Mouse (Mus musculus): Measurements from ENCODE around the gene Gstp3. TPM values are rescaled to one million over a fixed set of nuclear protein-coding genes. Genes with fewer than 3 reads are reported as not detected.
"Not testable (repeated sequence)": the region's sequence is repeated elsewhere in the genome, so short reads cannot be mapped to it uniquely, and the experiment has no call there.

The Gstp3 gene
- polyA plus RNA-seq, 1 experiment from 2014 or later, result 0.32 TPM

DNA sequence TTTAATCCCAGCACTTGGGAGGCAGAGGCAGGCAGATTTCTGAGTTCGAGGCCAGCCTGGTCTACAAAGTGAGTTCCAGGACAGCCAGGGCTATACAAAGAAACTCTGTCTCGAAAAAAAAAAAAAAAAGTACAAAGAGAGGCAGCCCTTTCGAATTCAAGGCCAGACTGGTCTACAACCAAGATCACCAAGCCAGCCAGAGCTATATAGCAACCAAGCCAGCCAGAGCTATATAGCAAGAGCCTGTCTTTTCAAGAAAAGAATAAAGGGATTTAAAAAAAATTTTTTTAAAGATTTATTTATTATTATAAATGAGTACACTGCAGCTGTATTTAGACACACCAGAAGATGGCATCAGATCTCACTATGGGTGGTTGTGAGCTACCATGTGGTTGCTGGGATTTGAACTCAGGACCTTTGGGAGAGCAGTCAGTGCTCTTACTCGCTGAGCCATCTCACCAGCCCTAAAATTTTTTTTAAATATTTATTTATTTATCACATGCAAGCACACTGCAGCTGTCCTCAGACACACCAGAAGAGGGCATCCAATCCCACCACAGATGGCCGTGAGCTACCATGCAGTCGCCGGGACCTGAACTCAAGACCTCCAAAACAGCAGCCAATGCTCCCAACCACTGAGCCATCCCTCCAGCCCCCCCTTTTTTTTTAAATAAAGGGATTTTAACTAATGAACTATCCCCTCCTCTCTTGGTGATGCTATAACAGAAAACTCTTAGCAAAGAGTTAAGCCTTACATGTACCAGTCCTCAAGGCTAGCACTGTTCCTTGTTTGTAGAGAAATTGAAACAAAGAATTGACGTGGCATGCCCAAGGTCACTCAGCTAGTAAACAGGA, 902 bp upstream of the Gstp3 start:
- WGBS, result 88% methylated on average over 8 of the region's 8 CpGs

GRCm38 (mm10) chr19:4058581-4058980, 788 bp downstream of the Gstp3 start:
- no peak for ATAC-seq (ENCODE audit: insufficient number of reproducible peaks, insufficient read depth, low FRiP score, low TSS enrichment, low read depth)
- no peaks in the 10 kb centered on the region for H3K4me1 ChIP-seq
- WGBS, result 93% methylated on average over 5 of the region's 5 CpGs
- no peak overlapping the region for H3K4me3 ChIP-seq
- H3K9me3 ChIP-seq, result no peaks in the 10 kb centered on the region
- H3K27ac ChIP-seq, result no peak overlapping the region
- H3K4me2 ChIP-seq, result no peak overlapping the region
- H3K36me3 ChIP-seq, result no peaks in the 10 kb centered on the region
- H3K27me3 ChIP-seq, result no peaks in the 10 kb centered on the region
- H3K9ac ChIP-seq, result no peak overlapping the region

More for the DNA sequence above, 902 bp upstream of the Gstp3 start:
- H3K4me3 ChIP-seq; H3K4me1 ChIP-seq; H3K4me2 ChIP-seq; H3K27ac ChIP-seq; H3K36me3 ChIP-seq; ATAC-seq (ENCODE audit: insufficient number of reproducible peaks, insufficient read depth, low FRiP score, low TSS enrichment, low read depth); H3K27me3 ChIP-seq; H3K9ac ChIP-seq; H3K9me3 ChIP-seq: not testable (repeated sequence)

DNA sequence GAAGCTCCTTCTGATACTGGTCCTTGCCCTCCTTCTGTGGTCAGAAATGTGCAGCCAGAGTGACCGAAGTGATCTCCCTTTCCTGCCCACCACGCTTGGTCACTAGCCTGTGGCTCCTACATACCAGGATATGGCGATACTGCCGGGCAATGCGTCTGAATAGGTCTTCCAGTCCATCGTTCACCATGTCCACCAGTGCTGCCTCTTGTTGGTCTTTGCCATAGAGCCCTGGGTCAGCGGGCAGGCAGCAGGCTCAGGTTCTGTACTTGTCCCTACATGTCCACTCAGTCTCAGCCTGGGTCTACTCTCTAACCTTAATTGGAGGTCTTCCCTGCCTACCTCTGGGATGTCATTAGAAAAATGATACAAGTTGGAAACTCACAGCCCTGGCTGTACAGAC, 1.4 kb downstream of the Gstp3 start:
- Histone ChIP-seq H3K9me3 (no peaks in the 10 kb centered on the region), H3K4me1 (no peaks in the 10 kb centered on the region), H3K9ac (no peak overlapping the region), H3K4me2 (no peak overlapping the region), H3K27me3 (no peaks in the 10 kb centered on the region), H3K4me3 (no peak overlapping the region), H3K36me3 (no peaks in the 10 kb centered on the region), H3K27ac (no peak overlapping the region)
- no peak for ATAC-seq (ENCODE audit: insufficient number of reproducible peaks, insufficient read depth, low FRiP score, low TSS enrichment, low read depth)
- 93% methylated on average over 7 of the region's 7 CpGs for WGBS

DNA sequence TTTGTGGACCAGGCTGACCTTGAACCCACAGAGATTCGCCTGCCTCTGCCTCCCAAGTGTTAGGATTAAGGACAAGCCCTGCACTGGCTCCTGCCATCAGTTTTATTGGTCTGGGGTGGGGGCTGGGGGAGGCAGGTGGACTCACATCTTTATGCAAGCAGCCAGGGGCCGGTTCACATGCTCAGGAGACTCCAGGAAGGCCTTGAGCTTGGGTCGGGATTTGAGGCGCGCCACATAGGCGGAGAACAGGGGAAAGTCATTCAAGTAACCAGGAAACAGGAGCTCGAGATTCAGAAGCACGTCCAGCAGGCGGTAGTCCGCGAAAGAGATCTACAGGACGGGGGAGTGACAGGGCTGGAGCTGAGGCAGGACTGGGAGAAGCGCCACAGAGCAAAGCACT, 2.0 kb downstream of the Gstp3 start:
- no peak overlapping the region for H3K9ac ChIP-seq
- no peaks in the 10 kb centered on the region for H3K36me3 ChIP-seq
- H3K27ac ChIP-seq, result no peak overlapping the region
- H3K4me1 ChIP-seq, result no peaks in the 10 kb centered on the region
- no peak overlapping the region for H3K4me2 ChIP-seq
- WGBS, result 88% methylated on average over 13 of the region's 13 CpGs
- H3K27me3 ChIP-seq, result no peaks in the 10 kb centered on the region
- ATAC-seq (ENCODE audit: insufficient number of reproducible peaks, insufficient read depth, low FRiP score, low TSS enrichment, low read depth), result no peak
- H3K9me3 ChIP-seq, result no peaks in the 10 kb centered on the region
- no peak overlapping the region for H3K4me3 ChIP-seq

DNA sequence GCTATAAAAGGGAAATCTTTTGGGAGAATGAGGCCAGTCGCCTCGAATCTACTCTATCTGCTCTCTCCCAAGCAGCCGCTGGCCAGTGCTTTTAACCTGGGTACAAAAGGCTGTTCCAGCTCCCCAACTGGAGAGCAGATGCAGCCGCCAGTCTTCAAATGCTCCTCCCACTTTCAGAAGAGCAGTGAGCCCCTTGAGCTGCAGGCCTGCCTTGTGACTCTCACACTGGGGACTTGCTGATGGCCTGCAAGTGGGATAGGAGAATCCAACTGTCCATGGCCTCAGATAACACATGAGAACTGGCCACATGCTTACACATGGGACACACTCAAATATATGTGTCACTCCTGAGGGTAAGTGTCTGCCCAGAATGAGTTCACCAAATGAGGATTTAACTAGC, 2.6 kb downstream of the Gstp3 start:
- Histone ChIP-seq H3K4me2 (no peak overlapping the region), H3K9ac (no peak overlapping the region), H3K4me1 (no peaks in the 10 kb centered on the region), H3K27ac (no peak overlapping the region), H3K27me3 (no peaks in the 10 kb centered on the region), H3K4me3 (no peak overlapping the region), H3K9me3 (no peaks in the 10 kb centered on the region), H3K36me3 (no peaks in the 10 kb centered on the region)
- ATAC-seq (ENCODE audit: insufficient number of reproducible peaks, insufficient read depth, low FRiP score, low TSS enrichment, low read depth), result no peak
- WGBS, result 41% methylated on average over 4 of the region's 4 CpGs

DNA sequence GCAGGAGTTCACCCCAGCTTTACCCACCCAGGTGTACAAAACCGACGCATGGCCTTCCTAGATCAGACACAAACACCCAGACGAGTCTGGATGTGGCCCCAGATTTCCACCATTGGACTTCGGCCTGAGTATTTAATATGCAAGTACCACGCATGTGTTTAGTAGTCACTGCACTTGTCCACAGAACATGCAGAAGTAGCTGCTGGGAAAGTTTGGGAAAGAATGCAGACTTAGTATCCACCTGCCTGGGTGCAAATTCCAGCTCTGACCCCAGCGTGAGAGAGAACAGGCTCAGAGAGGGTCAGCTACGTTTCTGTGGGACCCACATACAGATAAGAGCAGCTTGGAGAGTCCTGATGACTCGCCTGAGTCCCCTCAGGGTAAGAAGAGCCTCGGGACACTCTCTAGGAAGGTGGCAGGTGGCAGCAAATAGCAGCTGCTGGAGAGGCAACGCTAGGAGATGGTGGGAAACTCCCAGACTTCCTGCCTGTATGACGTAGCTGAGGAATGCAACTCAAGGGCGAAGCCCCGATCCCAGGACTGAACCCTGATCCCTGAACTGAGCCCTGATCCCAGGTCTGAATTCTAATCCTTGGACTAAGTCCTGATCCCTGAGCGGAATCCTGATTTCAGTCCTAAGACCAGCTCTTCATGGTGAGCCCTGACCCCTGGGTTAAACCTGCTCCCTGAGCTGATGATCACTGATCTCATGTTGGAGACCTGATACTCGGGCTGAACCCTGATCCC, 3.2 kb downstream of the Gstp3 start:
- Histone ChIP-seq H3K36me3 (no peaks in the 10 kb centered on the region), H3K27ac (no peak overlapping the region), H3K9me3 (no peaks in the 10 kb centered on the region; the same call in 1 of the 2 replicates), H3K4me2 (no peak overlapping the region), H3K4me1 (no peaks in the 10 kb centered on the region), H3K9ac (no peak overlapping the region), H3K27me3 (no peaks in the 10 kb centered on the region), H3K4me3 (no peak overlapping the region)
- ATAC-seq (ENCODE audit: insufficient number of reproducible peaks, insufficient read depth, low FRiP score, low TSS enrichment, low read depth), result no peak
- WGBS, result 52% methylated on average over 15 of the region's 15 CpGs

DNA sequence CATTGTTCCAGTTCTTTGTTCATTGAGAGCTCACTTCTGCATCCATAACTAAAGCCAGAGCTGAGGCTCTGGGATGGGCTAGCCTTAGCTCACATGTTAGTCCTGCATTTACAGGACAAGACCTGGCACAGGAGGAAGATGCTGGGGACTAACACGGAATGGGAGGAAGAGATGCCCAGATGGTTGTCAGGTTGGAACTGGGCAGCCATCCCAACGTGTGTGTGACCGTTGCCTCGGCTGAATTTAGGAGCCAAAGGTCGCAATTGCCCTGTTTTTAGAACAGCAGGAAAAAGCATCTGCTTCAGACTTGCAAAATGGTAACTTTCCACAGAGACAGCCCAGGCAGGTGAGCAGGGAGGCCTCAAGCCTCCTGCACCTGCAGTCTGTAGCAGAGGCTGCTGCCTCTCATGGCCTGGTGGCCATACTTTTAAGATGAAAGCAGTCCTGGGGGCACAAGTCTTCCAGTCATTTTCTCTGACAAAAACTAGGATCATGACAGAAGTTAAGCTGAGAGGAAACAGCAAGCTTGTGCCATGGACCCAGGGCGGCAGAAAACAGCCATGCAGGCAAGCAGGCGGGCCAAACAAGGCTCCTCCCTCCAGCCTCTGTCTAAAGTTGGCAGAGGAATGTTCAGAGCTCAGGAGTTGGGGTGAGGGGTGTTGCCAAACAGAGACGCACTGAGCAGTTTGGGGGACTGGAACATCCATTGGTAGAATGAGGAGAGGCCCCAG, 4.0 kb downstream of the Gstp3 start:
- no peaks in the 10 kb centered on the region for H3K4me1 ChIP-seq
- no peaks in the 10 kb centered on the region for H3K36me3 ChIP-seq
- no peak overlapping the region for H3K27ac ChIP-seq
- H3K4me2 ChIP-seq, result no peak overlapping the region
- ATAC-seq (ENCODE audit: insufficient number of reproducible peaks, insufficient read depth, low FRiP score, low TSS enrichment, low read depth), result no peak
- no peak overlapping the region for H3K4me3 ChIP-seq
- no peak overlapping the region for H3K9ac ChIP-seq
- H3K9me3 ChIP-seq, result no peaks in the 10 kb centered on the region; the same call in 1 of the 2 replicates
- no peaks in the 10 kb centered on the region for H3K27me3 ChIP-seq
- WGBS, result 64% methylated on average over 8 of the region's 8 CpGs

GRCm38 (mm10) chr19:4054613-4055012, 4.8 kb downstream of the Gstp3 start:
- ATAC-seq (ENCODE audit: insufficient number of reproducible peaks, insufficient read depth, low FRiP score, low TSS enrichment, low read depth), result no peak
- Histone ChIP-seq H3K9me3 (no peaks in the 10 kb centered on the region; the same call in 1 of the 2 replicates), H3K36me3 (no peaks in the 10 kb centered on the region), H3K4me3 (no peak overlapping the region), H3K27me3 (no peaks in the 10 kb centered on the region), H3K4me1 (no peaks in the 10 kb centered on the region), H3K27ac (no peak overlapping the region), H3K4me2 (no peak overlapping the region), H3K9ac (no peak overlapping the region)
- 76% methylated on average over 5 of the region's 5 CpGs for WGBS

DNA sequence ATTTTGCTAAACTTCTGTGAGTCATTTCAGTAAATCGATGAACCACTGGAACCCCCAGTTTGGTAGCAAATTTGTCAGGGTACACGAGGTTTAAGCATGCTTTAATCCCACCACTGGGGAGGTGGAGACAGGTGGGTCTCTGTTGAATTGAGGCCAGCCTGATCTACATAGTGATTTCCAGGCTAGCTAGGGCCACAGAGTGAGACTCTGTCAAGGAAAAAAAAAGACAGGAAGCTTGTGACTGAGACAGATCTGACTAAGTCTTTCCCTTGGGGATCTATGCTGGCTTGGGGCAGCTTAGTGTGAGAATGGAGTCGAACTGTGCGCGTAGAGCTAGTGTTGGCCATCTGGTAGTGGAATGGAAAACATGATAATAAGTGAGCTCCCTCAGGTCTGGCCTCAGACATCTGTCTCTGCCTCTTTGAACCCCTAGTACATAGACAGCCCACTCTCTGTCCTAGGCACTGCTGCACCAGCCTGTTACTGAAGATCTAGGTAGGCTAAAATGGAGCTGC, 6.8 kb downstream of the Gstp3 start:
- WGBS, result 68% methylated on average over 5 of the region's 5 CpGs
- H3K27ac ChIP-seq, result no peak overlapping the region
- no peak overlapping the region for H3K9ac ChIP-seq

GRCm38 (mm10) chr19:4051741-4052515, 7.4 kb downstream of the Gstp3 start:
- no peaks in the 10 kb centered on the region for H3K36me3 ChIP-seq
- no peak overlapping the region for H3K4me3 ChIP-seq
- no peak overlapping the region for H3K9ac ChIP-seq
- H3K27me3 ChIP-seq, result no peaks in the 10 kb centered on the region
- no peak for ATAC-seq (ENCODE audit: insufficient number of reproducible peaks, insufficient read depth, low FRiP score, low TSS enrichment, low read depth)
- H3K4me1 ChIP-seq, result no peaks in the 10 kb centered on the region
- 47% methylated on average over 10 of the region's 10 CpGs for WGBS
- H3K9me3 ChIP-seq, result no peaks in the 10 kb centered on the region; the same call in 1 of the 2 replicates
- H3K27ac ChIP-seq, result no peak overlapping the region
- H3K4me2 ChIP-seq, result no peak overlapping the region

More for the DNA sequence above, 6.8 kb downstream of the Gstp3 start:
- no peak for ATAC-seq (ENCODE audit: insufficient number of reproducible peaks, insufficient read depth, low FRiP score, low TSS enrichment, low read depth)
- Histone ChIP-seq H3K4me3 (no peak overlapping the region), H3K27me3 (no peaks in the 10 kb centered on the region), H3K9me3 (no peaks in the 10 kb centered on the region; the same call in 1 of the 2 replicates), H3K36me3 (no peaks in the 10 kb centered on the region), H3K4me1 (no peaks in the 10 kb centered on the region), H3K4me2 (no peak overlapping the region)

- peaks cover 5% of the 10 kb centered on the region; the same call in 1 of the 2 replicates for H3K4me1 ChIP-seq
- H3K36me3 ChIP-seq, result no peaks in the 10 kb centered on the region
- no peak overlapping the region for H3K9ac ChIP-seq
- WGBS, result 92% methylated on average over 5 of the region's 5 CpGs
- H3K4me3 ChIP-seq, result no peak overlapping the region
- H3K9me3 ChIP-seq, result no peaks in the 10 kb centered on the region; the same call in 1 of the 2 replicates
- no peak for ATAC-seq (ENCODE audit: insufficient number of reproducible peaks, insufficient read depth, low FRiP score, low TSS enrichment, low read depth)
- H3K27ac ChIP-seq, result no peak overlapping the region
- no peaks in the 10 kb centered on the region for H3K27me3 ChIP-seq
- H3K4me2 ChIP-seq, result no peak overlapping the region
Measured at GRCm38 (mm10) chr19:4051016-4051415, 8.4 kb downstream of the Gstp3 start.

All from embryonic facial prominence, embryonic 13.5 days (tissue).